Mouse (Mus musculus): ENCODE measurements around the gene Pakap. TPM values are rescaled to one million over a fixed set of nuclear protein-coding genes. Genes with fewer than 3 reads are reported as not detected.

Pakap gene
- polyA plus RNA-seq, 1 experiment = 0.78 TPM

GRCm38 (mm10) chr4:57570229-57570628 is 2.2 kb downstream of the Pakap start:
- no peak for DNase-seq
- TF ChIP-seq CTCF (conservative IDR thresholded peaks at IDR 0.05; ENCODE audit: insufficient read depth, insufficient read length, low read depth, low read length) (no peak), POLR2A (IDR thresholded peaks at IDR 0.05; ENCODE audit: low read depth, low read length) (no peak)
- no peaks in the 10 kb centered on the region for H3K4me1 ChIP-seq (ENCODE audit: control insufficient read depth, insufficient read depth, low read length)
- no peaks in the 10 kb centered on the region for H3K36me3 ChIP-seq (ENCODE audit: control insufficient read depth, insufficient read depth, low read length)
- H3K27ac ChIP-seq (ENCODE audit: insufficient read depth, low read depth, low read length) = no peak overlapping the region
- H3K4me3 ChIP-seq (ENCODE audit: insufficient read depth, low read depth, low read length) = no peak overlapping the region
- no peaks in the 10 kb centered on the region for H3K27me3 ChIP-seq (replicated peaks; ENCODE audit: control insufficient read depth, insufficient read depth, low read length)
- WGBS = 59% methylated on average over 3 of the region's 3 CpGs

DNA sequence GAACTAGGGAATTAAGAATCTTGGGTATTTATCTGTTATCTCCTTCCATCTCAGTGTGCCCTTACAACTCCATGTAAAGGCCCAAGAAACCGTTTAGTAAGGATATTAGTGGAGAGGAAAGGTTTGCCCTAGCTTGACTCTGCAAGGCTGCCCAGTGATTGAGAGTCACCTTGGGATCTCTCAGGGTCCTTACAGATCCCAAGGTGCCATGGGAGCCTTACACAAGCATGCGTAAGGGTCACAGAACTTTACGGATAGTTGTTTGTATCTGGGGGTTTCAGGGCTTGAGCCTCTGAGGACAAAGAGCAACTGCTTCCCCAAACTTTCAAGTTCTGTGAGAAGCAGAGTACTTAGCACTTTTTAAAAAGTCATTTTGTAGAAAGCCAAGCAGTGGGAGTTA is 6.2 kb downstream of the Pakap start:
- Histone ChIP-seq H3K36me3 (ENCODE audit: control insufficient read depth, insufficient read depth, low read length) (no peaks in the 10 kb centered on the region), H3K4me1 (ENCODE audit: control insufficient read depth, insufficient read depth, low read length) (no peaks in the 10 kb centered on the region), H3K27me3 (replicated peaks; ENCODE audit: control insufficient read depth, insufficient read depth, low read length) (no peaks in the 10 kb centered on the region), H3K4me3 (ENCODE audit: insufficient read depth, low read depth, low read length) (no peak overlapping the region), H3K27ac (ENCODE audit: insufficient read depth, low read depth, low read length) (no peak overlapping the region)
- whole genome bisulfite sequencing = 82% methylated on average over 3 of the region's 3 CpGs
- no peak for TF ChIP-seq CTCF (conservative IDR thresholded peaks at IDR 0.05; ENCODE audit: insufficient read depth, insufficient read length, low read depth, low read length)
- no peak for DNase-seq

GRCm38 (mm10) chr4:57574646-57575045 is 6.7 kb downstream of the Pakap start:
- Histone ChIP-seq H3K27ac (ENCODE audit: insufficient read depth, low read depth, low read length) (no peak overlapping the region), H3K36me3 (ENCODE audit: control insufficient read depth, insufficient read depth, low read length) (no peaks in the 10 kb centered on the region), H3K27me3 (replicated peaks; ENCODE audit: control insufficient read depth, insufficient read depth, low read length) (no peaks in the 10 kb centered on the region), H3K4me3 (ENCODE audit: insufficient read depth, low read depth, low read length) (no peak overlapping the region), H3K4me1 (ENCODE audit: control insufficient read depth, insufficient read depth, low read length) (no peaks in the 10 kb centered on the region)
- no peak for DNase-seq
- WGBS = 58% methylated on average over 6 of the region's 6 CpGs
- TF ChIP-seq POLR2A (IDR thresholded peaks at IDR 0.05; ENCODE audit: low read depth, low read length) (no peak), CTCF (conservative IDR thresholded peaks at IDR 0.05; ENCODE audit: insufficient read depth, insufficient read length, low read depth, low read length) (no peak)

GRCm38 (mm10) chr4:57575686-57576085 is 7.7 kb downstream of the Pakap start:
- WGBS = 82% methylated on average over 5 of the region's 5 CpGs
- Histone ChIP-seq H3K4me3 (ENCODE audit: insufficient read depth, low read depth, low read length) (no peak overlapping the region), H3K4me1 (ENCODE audit: control insufficient read depth, insufficient read depth, low read length) (no peaks in the 10 kb centered on the region), H3K27ac (ENCODE audit: insufficient read depth, low read depth, low read length) (no peak overlapping the region), H3K36me3 (ENCODE audit: control insufficient read depth, insufficient read depth, low read length) (no peaks in the 10 kb centered on the region), H3K27me3 (replicated peaks; ENCODE audit: control insufficient read depth, insufficient read depth, low read length) (no peaks in the 10 kb centered on the region)
- DNase-seq = no peak
- TF ChIP-seq POLR2A (IDR thresholded peaks at IDR 0.05; ENCODE audit: low read depth, low read length) (no peak), CTCF (conservative IDR thresholded peaks at IDR 0.05; ENCODE audit: insufficient read depth, insufficient read length, low read depth, low read length) (no peak)

DNA sequence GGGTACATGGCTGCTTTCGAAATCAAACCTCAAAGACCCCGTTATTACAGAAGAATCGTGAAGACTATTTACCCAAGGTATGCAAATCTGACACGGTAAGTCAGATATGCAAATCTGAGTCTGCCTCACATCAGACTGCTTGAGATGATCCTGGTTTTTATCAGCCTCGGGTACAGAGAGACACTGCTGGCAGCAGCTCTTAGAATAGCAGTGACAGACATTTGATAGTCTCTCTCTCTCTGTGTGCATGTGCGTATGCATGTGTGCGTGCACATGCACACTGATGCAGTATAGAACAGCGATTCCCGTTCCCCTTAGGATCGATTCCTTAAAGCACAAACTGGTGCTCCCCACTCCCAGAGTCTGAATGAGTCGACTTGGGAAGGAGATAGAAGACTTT is 8.1 kb downstream of the Pakap start:
- DNase-seq = no peak
- 81% methylated on average over 11 of the region's 11 CpGs for WGBS
- Histone ChIP-seq H3K27ac (ENCODE audit: insufficient read depth, low read depth, low read length) (no peak overlapping the region), H3K4me1 (ENCODE audit: control insufficient read depth, insufficient read depth, low read length) (no peaks in the 10 kb centered on the region), H3K4me3 (ENCODE audit: insufficient read depth, low read depth, low read length) (no peak overlapping the region), H3K27me3 (replicated peaks; ENCODE audit: control insufficient read depth, insufficient read depth, low read length) (no peaks in the 10 kb centered on the region), H3K36me3 (ENCODE audit: control insufficient read depth, insufficient read depth, low read length) (no peaks in the 10 kb centered on the region)
- TF ChIP-seq CTCF (conservative IDR thresholded peaks at IDR 0.05; ENCODE audit: insufficient read depth, insufficient read length, low read depth, low read length) (no peak), POLR2A (IDR thresholded peaks at IDR 0.05; ENCODE audit: low read depth, low read length) (no peak)

- H3K36me3 ChIP-seq (ENCODE audit: control insufficient read depth, insufficient read depth, low read length) = no peaks in the 10 kb centered on the region
- no peak overlapping the region for H3K4me3 ChIP-seq (ENCODE audit: insufficient read depth, low read depth, low read length)
- H3K27me3 ChIP-seq (replicated peaks; ENCODE audit: control insufficient read depth, insufficient read depth, low read length) = no peaks in the 10 kb centered on the region
- no peak overlapping the region for H3K27ac ChIP-seq (ENCODE audit: insufficient read depth, low read depth, low read length)
- 83% methylated on average over 10 of the region's 10 CpGs for WGBS
- TF ChIP-seq CTCF (conservative IDR thresholded peaks at IDR 0.05; ENCODE audit: insufficient read depth, insufficient read length, low read depth, low read length) (no peak), POLR2A (IDR thresholded peaks at IDR 0.05; ENCODE audit: low read depth, low read length) (no peak)
- no peak for DNase-seq
- no peaks in the 10 kb centered on the region for H3K4me1 ChIP-seq (ENCODE audit: control insufficient read depth, insufficient read depth, low read length)
Observed at GRCm38 (mm10) chr4:57579683-57580082, 11.7 kb downstream of the Pakap start.

DNA sequence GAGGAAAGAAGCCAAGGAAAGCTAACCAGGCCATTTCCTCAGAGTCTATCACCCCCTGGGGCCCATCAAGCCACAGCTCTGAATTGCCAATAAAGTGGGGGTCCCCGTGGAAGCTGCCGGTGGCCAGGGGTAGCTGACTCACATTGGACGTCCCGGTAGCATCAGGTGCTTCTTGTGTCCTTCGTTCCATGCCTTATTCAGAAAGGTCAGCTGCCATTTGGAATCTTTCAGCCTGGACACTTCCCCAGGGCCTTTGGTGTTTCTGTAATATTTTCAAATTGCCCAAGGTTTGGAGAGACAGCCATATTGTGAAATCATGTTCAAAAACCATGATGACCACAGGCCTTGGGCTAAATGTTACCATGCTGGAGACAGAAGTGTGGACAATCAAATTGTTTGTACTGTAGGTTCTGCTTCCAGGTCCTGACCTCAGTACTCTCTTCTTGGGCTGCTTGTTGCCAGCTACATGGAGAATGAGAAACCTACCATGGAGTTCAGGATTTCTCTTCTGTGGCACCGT is 17.4 kb downstream of the Pakap start:
- H3K27ac ChIP-seq (ENCODE audit: insufficient read depth, low read depth, low read length) = no peak overlapping the region
- 87% methylated on average over 6 of the region's 6 CpGs for WGBS
- no peaks in the 10 kb centered on the region for H3K27me3 ChIP-seq (replicated peaks; ENCODE audit: control insufficient read depth, insufficient read depth, low read length)
- no peak for DNase-seq
- TF ChIP-seq CTCF (conservative IDR thresholded peaks at IDR 0.05; ENCODE audit: insufficient read depth, insufficient read length, low read depth, low read length) (no peak), POLR2A (IDR thresholded peaks at IDR 0.05; ENCODE audit: low read depth, low read length) (no peak)
- H3K4me1 ChIP-seq (ENCODE audit: control insufficient read depth, insufficient read depth, low read length) = no peaks in the 10 kb centered on the region
- no peaks in the 10 kb centered on the region for H3K36me3 ChIP-seq (ENCODE audit: control insufficient read depth, insufficient read depth, low read length)
- H3K4me3 ChIP-seq (ENCODE audit: insufficient read depth, low read depth, low read length) = no peak overlapping the region
